Mouse (Mus musculus) liver, adult 10 weeks (tissue): Measurements from ENCODE around the gene Mrps18a. TPM values are rescaled to one million over a fixed set of nuclear protein-coding genes. Genes with fewer than 3 reads are reported as not detected.

Source experiments
- polyA plus RNA-seq: library from polyadenylated mRNA; stranded (reverse); fragments of 350-450 nt; fragmentation: Illumina TruSeq; extraction: RNeasy Lipid Tissue Mini Kit (QIAGEN cat#74804); gene quantifications from one replicate; pipeline ENCODE4 v1.2.3, GENCODE M21; 2014; ENCODE audit warnings: low read depth, low replicate concordance

Mrps18a gene
- polyA plus RNA-seq = 19.0 TPM

DNA sequence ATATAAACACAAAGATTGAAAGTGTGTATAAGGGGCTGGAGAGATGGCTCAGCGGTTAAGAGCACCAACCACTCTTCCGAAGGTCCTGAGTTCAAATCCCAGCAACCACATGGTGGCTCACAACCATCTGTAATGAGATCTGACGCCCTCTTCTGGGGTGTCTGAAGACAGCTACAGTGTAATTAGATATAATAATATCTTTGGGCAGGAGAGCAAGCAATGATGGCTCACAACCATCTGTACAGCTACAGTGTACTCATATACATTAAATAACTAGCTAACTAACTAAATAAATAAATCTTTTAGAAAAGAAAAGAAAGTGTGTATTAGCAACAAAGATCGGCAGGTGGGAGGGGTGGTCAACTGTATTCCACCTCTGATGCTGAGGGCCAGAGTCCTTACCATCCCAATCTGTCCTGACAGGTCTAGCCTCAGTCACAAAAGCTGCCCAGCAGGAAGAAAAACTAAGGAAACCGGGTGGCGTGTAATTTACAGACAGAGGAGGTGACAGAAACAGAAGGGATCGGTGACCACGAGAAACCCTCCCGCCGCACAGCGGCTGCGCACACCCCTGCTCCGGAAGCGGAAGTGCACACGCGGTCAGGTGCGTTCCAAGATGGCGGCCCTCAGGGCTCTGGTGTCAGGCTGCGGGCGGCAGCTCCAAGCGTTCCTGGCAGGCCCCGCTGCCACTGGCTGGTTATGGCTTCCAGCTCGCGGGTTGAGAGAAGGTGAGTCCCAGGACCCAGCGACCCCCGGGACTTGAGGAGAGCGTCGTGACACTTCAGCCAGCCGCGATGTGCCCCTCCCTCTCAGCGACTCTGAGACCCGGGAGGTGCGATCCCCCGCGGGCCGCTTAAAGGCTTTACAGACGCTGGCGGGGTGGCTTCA, at the start of gene Mrps18a:
Gene Mrps18a, plus strand, starts transcription at position 585 of the 888 bp plus-strand sequence.

GRCm38 (mm10) chr17:46143578-46144423, 33.0 kb downstream of the Mrps18a start, which contains the start of gene Rsph9:
Gene Rsph9, minus strand, starts transcription at chr17:46144216.

DNA sequence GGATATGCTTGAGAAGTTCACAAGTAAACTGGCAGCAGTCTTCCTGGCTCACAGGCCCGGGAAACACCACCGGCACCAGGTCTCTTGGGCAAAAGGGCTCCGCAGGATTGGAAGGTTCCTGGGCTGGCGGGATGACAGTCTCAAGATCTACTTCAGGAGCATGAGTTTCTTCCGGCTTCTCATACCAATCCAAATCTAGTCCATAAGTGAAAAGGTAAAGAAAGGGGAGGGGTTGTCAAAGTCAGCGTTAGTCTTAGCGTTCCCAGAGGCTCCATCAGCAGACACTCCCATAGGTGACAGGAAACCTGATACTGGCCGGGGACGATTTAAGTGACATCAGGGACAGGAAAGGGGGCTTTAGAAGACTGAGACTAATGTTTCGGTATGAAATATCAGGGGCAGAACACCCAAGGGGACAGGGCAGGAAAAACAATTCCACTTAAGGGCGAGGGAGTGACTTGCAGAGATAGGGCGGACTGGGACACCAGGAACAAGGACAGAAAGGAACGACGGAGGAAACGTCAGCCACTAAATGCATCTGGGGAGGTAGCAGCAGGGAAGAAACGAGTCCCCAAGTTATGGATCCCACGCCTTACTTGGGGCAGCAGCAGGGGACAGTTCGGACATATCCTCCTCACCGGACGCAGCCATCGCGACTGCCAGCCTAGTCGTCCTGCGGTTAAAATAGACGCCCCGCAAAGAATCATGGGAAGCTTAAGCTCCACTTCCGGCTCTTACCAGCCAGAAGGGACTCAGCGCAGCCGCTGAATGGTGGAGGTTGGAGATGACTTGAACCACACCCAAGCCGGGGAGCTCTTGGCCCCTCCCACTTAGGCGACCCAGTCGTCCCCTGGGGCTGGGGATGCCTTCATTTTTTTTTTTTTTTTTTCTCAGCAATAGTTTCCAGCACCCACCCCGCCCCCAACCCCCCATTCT, 42.3 kb downstream of the Mrps18a start, which contains the start of gene Mad2l1bp:
Gene Mad2l1bp, minus strand, starts transcription at position 707 of the 936 bp plus-strand sequence.

GRCm38 (mm10) chr17:46160686-46161085, 49.9 kb downstream of the Mrps18a start, which contains the start of gene Gtpbp2:
Gene Gtpbp2, plus strand, starts transcription at chr17:46161032.

Other genes with a start within 250 kb of the Mrps18a start
- gene Vegfa, start 78.6 kb upstream of the Mrps18a start, polyA plus RNA-seq = 66.7 TPM
- gene Rsph9, start 33.2 kb downstream of the Mrps18a start, polyA plus RNA-seq = not detected
- gene Mad2l1bp, start 42.6 kb downstream of the Mrps18a start, polyA plus RNA-seq = 1.6 TPM
- 8.0 TPM for gene Gtpbp2, start 50.0 kb downstream of the Mrps18a start, polyA plus RNA-seq
- gene Polh, start 91.7 kb downstream of the Mrps18a start, polyA plus RNA-seq = 3.5 TPM
- 5.1 TPM for gene Xpo5, start 91.8 kb downstream of the Mrps18a start, polyA plus RNA-seq
- 6.4 TPM for gene Polr1c, start 137.1 kb downstream of the Mrps18a start, polyA plus RNA-seq
- 3.2 TPM for gene Yipf3, start 137.1 kb downstream of the Mrps18a start, polyA plus RNA-seq
- gene Lrrc73, start 142.5 kb downstream of the Mrps18a start, polyA plus RNA-seq = not detected
- gene Tjap1, start 172.0 kb downstream of the Mrps18a start, polyA plus RNA-seq = 0.82 TPM
- not detected for gene Dlk2, start 186.4 kb downstream of the Mrps18a start, polyA plus RNA-seq
- 0.64 TPM for gene Abcc10, start 217.4 kb downstream of the Mrps18a start, polyA plus RNA-seq